Mouse (Mus musculus) ES-E14 (cell line): ENCODE data around the gene Chst4. TPM values are rescaled to one million over a fixed set of nuclear protein-coding genes. Genes with fewer than 3 reads are reported as not detected.
A peak's percentile ranks its signal among the peaks of the same experiment; 100 is the strongest.

Source experiments
- DNase-seq: peaks from one replicate; pipeline ENCODE4 v3.0.0-alpha.2; 2013; ENCODE audit warnings: low read depth, low spot score
- H3K27ac ChIP-seq: 2 replicates; pipeline ENCODE4 v1.5.1; 2012; ENCODE audit warnings: low read depth, mild to moderate bottlenecking, low read length, moderate library complexity, mixed read lengths; ENCODE audit not compliant: poor library complexity, insufficient read depth, severe bottlenecking
- H3K36me3 ChIP-seq: 2 replicates; pipeline ENCODE4 v1.6.1; 2012; ENCODE audit warnings: mild to moderate bottlenecking, low read length, moderate library complexity, mixed read lengths; ENCODE audit not compliant: control insufficient read depth, poor library complexity, insufficient read depth, severe bottlenecking
- H3K4me1 ChIP-seq, 2 experiments: fragments of 150-350 bp in 1 of 2; sonication (generic) in 1 of 2; 2 replicates each; pipeline ENCODE4 v1.6.1; 2012; ENCODE audit warnings: low read length in 2 of 2, mild to moderate bottlenecking in 1 of 2, mixed read lengths in 1 of 2; ENCODE audit not compliant: control insufficient read depth in 2 of 2, insufficient read depth in 2 of 2, poor library complexity in 1 of 2
- H3K4me3 ChIP-seq, 2 experiments: fragments of 150-350 bp in 1 of 2; sonication (generic) in 1 of 2; 2 replicates each; pipeline ENCODE4 v1.5.1; 2012; ENCODE audit warnings: low read length in 2 of 2, low read depth in 1 of 2, mild to moderate bottlenecking in 1 of 2, mixed read lengths in 1 of 2; ENCODE audit not compliant: insufficient read depth in 1 of 2, poor library complexity in 1 of 2, severe bottlenecking in 1 of 2
- H3K9ac ChIP-seq: 2 replicates; pipeline ENCODE4 v1.6.1; 2012; ENCODE audit warnings: low read depth, mild to moderate bottlenecking, low read length, mixed read lengths; ENCODE audit not compliant: poor library complexity, insufficient read depth, severe bottlenecking
- H3K9me3 ChIP-seq: fragments of 150-350 bp; sonication (generic); 2 replicates; pipeline ENCODE4 v1.6.1; 2012; ENCODE audit warnings: low read depth, mild to moderate bottlenecking, low read length; ENCODE audit not compliant: control insufficient read depth, insufficient read depth
- CHD2 ChIP-seq: IDR thresholded peaks from 2 replicates; pipeline ENCODE4 v1.6.1; 2014; ENCODE audit warnings: mild to moderate bottlenecking, low read depth, low read length, inconsistent platforms
- HCFC1 ChIP-seq: IDR thresholded peaks from 2 replicates; pipeline ENCODE4 v1.6.1; 2012; ENCODE audit warnings: low read length, inconsistent platforms, borderline replicate concordance; ENCODE audit not compliant: insufficient read depth
- MAFK ChIP-seq: IDR thresholded peaks from 2 replicates; pipeline ENCODE4 v1.6.1; 2014; ENCODE audit warnings: mild to moderate bottlenecking, low read depth, low read length, inconsistent platforms; ENCODE audit not compliant: insufficient read depth
- ZC3H11A ChIP-seq: IDR thresholded peaks from 2 replicates; pipeline ENCODE4 v1.6.1; 2012; ENCODE audit warnings: low read depth, mild to moderate bottlenecking, inconsistent platforms, low read length, borderline replicate concordance
- ZNF384 ChIP-seq: IDR thresholded peaks from 2 replicates; pipeline ENCODE4 v1.6.1; 2012; ENCODE audit warnings: low read depth, low read length, inconsistent platforms
- in situ Hi-C, 2 experiments: fragments of 600-800 bp; cut with MboI; formaldehyde crosslinking; loops; one replicate each; pipeline ENCODE4 v1.15.1; 2025; ENCODE audit warnings: low sequenced_read_pairs in 2 of 2, inconsistent platforms in 1 of 2; ENCODE audit not compliant: unreplicated experiment in 2 of 2
- total RNA-seq: library from RNA; depleted of rRNA; stranded (reverse); fragments of 300-350 nt; gene quantifications from 2 replicates; pipeline ENCODE4 v1.2.3, GENCODE M21; 2012

Gene Chst4
- total RNA-seq, 1 experiment: 0.27 TPM

- TF ChIP-seq MAFK (no peak), ZC3H11A (peak; percentile 80)
- Histone ChIP-seq H3K9me3 (no peaks in the 10 kb centered on the region), H3K36me3 (no peaks in the 10 kb centered on the region), H3K4me1 (no peaks in the 10 kb centered on the region), H3K27ac (no peak overlapping the region), H3K9ac (no peak overlapping the region), H3K4me3 (no peak overlapping the region)
- in situ Hi-C loops: no loop called here
- DNase-seq: peak; percentile 59
Observed at GRCm38 (mm10) chr8:110071600-110071999, 32.1 kb upstream of the Chst4 start.

GRCm38 (mm10) chr8:110069706-110070105, 30.2 kb upstream of the Chst4 start:
- Histone ChIP-seq H3K4me3 (no peak overlapping the region), H3K9ac (no peak overlapping the region), H3K27ac (no peak overlapping the region), H3K36me3 (no peaks in the 10 kb centered on the region), H3K9me3 (no peaks in the 10 kb centered on the region), H3K4me1 (no peaks in the 10 kb centered on the region)
- in situ Hi-C loops: no loop called here
- DNase-seq: no peak
- TF ChIP-seq HCFC1 (no peak), MAFK (no peak), ZNF384 (no peak), CHD2 (no peak), ZC3H11A (no peak)

- Histone ChIP-seq H3K27ac (no peak overlapping the region), H3K9me3 (no peaks in the 10 kb centered on the region), H3K4me1 (no peaks in the 10 kb centered on the region), H3K9ac (no peak overlapping the region), H3K36me3 (no peaks in the 10 kb centered on the region), H3K4me3 (no peak overlapping the region)
- TF ChIP-seq ZC3H11A: no peak
- no peak for TF ChIP-seq ZNF384
- no peak for DNase-seq
- in situ Hi-C loops: no loop called here
Observed at GRCm38 (mm10) chr8:110065676-110066075, 26.1 kb upstream of the Chst4 start.

GRCm38 (mm10) chr8:110064606-110065365, 25.2 kb upstream of the Chst4 start:
- TF ChIP-seq ZC3H11A (no peak), CHD2 (no peak), MAFK (no peak), ZNF384 (no peak), HCFC1 (no peak)
- no peak for DNase-seq
- Histone ChIP-seq H3K27ac (no peak overlapping the region), H3K4me1 (no peaks in the 10 kb centered on the region), H3K9ac (no peak overlapping the region), H3K4me3 (no peak overlapping the region), H3K36me3 (no peaks in the 10 kb centered on the region), H3K9me3 (no peaks in the 10 kb centered on the region)
- in situ Hi-C loops: no loop called here

GRCm38 (mm10) chr8:110064161-110064560, 24.6 kb upstream of the Chst4 start:
- Histone ChIP-seq H3K36me3 (no peaks in the 10 kb centered on the region), H3K27ac (no peak overlapping the region), H3K9ac (no peak overlapping the region), H3K9me3 (no peaks in the 10 kb centered on the region), H3K4me3 (no peak overlapping the region), H3K4me1 (no peaks in the 10 kb centered on the region)
- no peak for DNase-seq
- in situ Hi-C loops: no loop called here
- TF ChIP-seq ZNF384: no peak
- no peak for TF ChIP-seq MAFK
- TF ChIP-seq CHD2: no peak
- TF ChIP-seq HCFC1: no peak
- TF ChIP-seq ZC3H11A: no peak
